Mouse (Mus musculus) myocyte (in vitro differentiated cells): ENCODE measurements around the gene 1700028J19Rik.

Experiments
- CEBPB ChIP-seq: IDR thresholded peaks from 2 replicates; pipeline ENCODE4 v1.6.1; 2011; ENCODE audit warnings: mild to moderate bottlenecking, moderate library complexity; ENCODE audit not compliant: poor library complexity, insufficient read depth, severe bottlenecking
- E2F4 ChIP-seq: IDR thresholded peaks from one replicate; pipeline ENCODE4 v1.6.1; 2011; ENCODE audit warnings: mild to moderate bottlenecking, control low read depth, moderate library complexity; ENCODE audit not compliant: insufficient read depth
- MAX ChIP-seq: IDR thresholded peaks from one replicate; pipeline ENCODE4 v1.6.1; 2011; ENCODE audit warnings: low read depth, mild to moderate bottlenecking, control low read depth
- MYOD1 ChIP-seq, 3 experiments: IDR thresholded peaks; one replicate each; pipeline ENCODE4 v1.6.1; 2011; ENCODE audit warnings: control low read depth in 2 of 3, low read depth in 2 of 3, mild to moderate bottlenecking in 2 of 3, moderate library complexity in 1 of 3; ENCODE audit not compliant: insufficient read length in 2 of 3, control insufficient read depth in 1 of 3
- MYOG ChIP-seq, 3 experiments: IDR thresholded peaks; one replicate each; pipeline ENCODE4 v1.6.1; 2011; ENCODE audit warnings: control low read depth in 2 of 3, low read depth in 2 of 3, mild to moderate bottlenecking in 2 of 3; ENCODE audit not compliant: insufficient read length in 2 of 3, control insufficient read depth in 1 of 3, insufficient read depth in 1 of 3
- POLR2A ChIP-seq: IDR thresholded peaks from one replicate; pipeline ENCODE4 v1.6.1; 2011; ENCODE audit warnings: low read depth, mild to moderate bottlenecking, control low read depth, moderate library complexity; ENCODE audit not compliant: insufficient read length
- POLR2AphosphoS2 ChIP-seq: IDR thresholded peaks from one replicate; pipeline ENCODE4 v1.6.1; 2011; ENCODE audit warnings: low read depth, control low read depth; ENCODE audit not compliant: insufficient read length
- REST ChIP-seq: IDR thresholded peaks from one replicate; pipeline ENCODE4 v1.6.1; 2011; ENCODE audit warnings: mild to moderate bottlenecking, control low read depth, moderate library complexity; ENCODE audit not compliant: insufficient read depth, insufficient read length
- SRF ChIP-seq: IDR thresholded peaks from one replicate; pipeline ENCODE4 v1.6.1; 2011; ENCODE audit warnings: low read depth; ENCODE audit not compliant: control insufficient read depth, insufficient read length
- TCF12 ChIP-seq: IDR thresholded peaks from one replicate; pipeline ENCODE4 v1.6.1; 2011; ENCODE audit warnings: mild to moderate bottlenecking, control low read depth; ENCODE audit not compliant: poor library complexity, insufficient read depth, severe bottlenecking
- TCF3 ChIP-seq: IDR thresholded peaks from one replicate; pipeline ENCODE4 v1.6.1; 2011; ENCODE audit warnings: low read depth, control low read depth; ENCODE audit not compliant: insufficient read length
- USF1 ChIP-seq: IDR thresholded peaks from one replicate; pipeline ENCODE4 v1.6.1; 2011; ENCODE audit warnings: low read depth, mild to moderate bottlenecking, control low read depth, moderate library complexity

- TF ChIP-seq POLR2A (no peak), SRF (no peak), TCF12 (no peak), MYOG (IDR thresholded peaks at IDR 0.05; ENCODE audit: control insufficient read depth in 1 of 3, insufficient read depth in 1 of 3, insufficient read length in 2 of 3, low read depth in 2 of 3) (no peak), TCF3 (no peak), USF1 (no peak), CEBPB (no peak), MAX (no peak), MYOD1 (IDR thresholded peaks at IDR 0.05; ENCODE audit: control insufficient read depth in 1 of 3, insufficient read length in 2 of 3, low read depth in 2 of 3) (no peak), E2F4 (no peak), POLR2AphosphoS2 (no peak), REST (no peak)
Measured at GRCm38 (mm10) chr7:44262791-44263643, 16.5 kb upstream of the 1700028J19Rik start.
